Mouse (Mus musculus): ENCODE measurements around the gene Scrn2.

DNA sequence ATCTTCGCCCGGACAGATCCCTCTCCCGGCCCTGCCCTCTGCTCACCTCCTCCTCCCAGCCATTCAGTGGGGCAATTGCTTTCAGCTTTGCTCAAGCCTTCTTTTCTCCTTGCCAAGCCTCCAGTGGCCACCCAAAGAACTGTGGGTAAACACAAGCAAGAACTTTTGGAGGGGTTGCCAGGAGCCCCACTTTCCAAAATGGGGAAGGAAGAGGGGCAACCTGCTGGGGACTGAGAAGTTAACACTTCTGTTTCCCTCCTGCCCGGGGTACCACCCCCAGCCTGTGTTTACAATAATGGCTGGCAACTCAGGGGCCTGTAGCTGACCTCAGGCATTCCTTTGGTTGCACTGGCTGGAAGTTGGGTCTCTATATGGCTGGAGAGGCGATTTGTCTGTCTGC, 26.6 kb upstream of the Scrn2 start:
- TF ChIP-seq CTCF (conservative IDR thresholded peaks at IDR 0.05; ENCODE audit: low read length) (no peak), POU5F1 (IDR thresholded peaks at IDR 0.05; ENCODE audit: borderline replicate concordance, low read length) (no peak), NANOG (IDR thresholded peaks at IDR 0.05; ENCODE audit: borderline replicate concordance, low read length) (no peak)
